ENCODE assay signal across 8 mouse cellular contexts in the genomic region with DNA sequence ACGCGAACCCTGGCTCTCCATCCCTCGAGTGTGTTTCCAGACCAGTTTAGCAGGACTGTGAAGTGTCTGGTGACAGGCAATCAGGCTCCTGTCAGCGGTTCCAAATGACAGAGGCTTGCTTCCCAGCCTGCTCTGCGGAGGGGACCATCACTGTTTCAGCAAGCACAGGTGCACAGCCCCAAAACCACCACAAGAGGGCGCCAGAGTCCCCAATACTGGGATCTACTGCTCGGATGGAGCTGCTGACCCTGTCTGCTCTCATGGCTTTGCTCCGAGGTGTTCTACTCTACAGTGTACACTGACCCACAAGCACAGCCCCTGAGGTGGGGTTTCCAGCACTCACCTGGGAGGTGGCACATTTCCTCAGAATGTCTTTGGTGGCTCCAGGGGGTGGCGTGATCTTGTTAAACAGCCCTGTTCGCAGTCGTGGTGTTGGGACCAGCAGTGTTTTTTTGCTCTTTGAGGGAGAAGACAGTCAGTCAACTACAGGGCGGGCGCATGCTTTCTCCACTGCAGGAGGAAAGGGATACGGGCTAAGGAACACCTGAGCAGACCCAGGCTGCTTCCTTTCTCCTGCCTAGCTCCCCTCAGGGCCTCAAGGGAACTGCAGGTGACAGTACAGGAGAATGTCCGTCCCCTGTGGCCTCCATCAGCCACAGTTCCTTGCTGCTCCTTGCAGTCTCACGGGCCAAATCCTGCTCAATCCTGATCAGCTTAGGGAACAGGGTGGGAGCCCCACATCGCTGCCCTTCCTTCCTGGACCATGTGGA. TPM values are rescaled to one million over a fixed set of nuclear protein-coding genes. Genes with fewer than 3 reads are reported as not detected.
DNase-seq lines count a peak whose midpoint lies in the region; ATAC-seq lines count a peak whose summit lies in the region.
"Had no signal": no experiment of that assay in that cellular context is flagged by ENCODE, and none has a peak within 500 bp of the region (broad histone marks: within the 10 kb centered on the region; RNA-seq: fewer than 3 reads in every experiment).

No protein-coding gene starts in this region.

- H3K27ac ChIP-seq in heart, embryonic 14.5 days (replicated peaks in 1 of 2; ENCODE audit: control insufficient read depth in 1 of 2, insufficient read depth in 1 of 2, low read depth in 2 of 2, low read length in 2 of 2), result no peak overlapping the region
- H3K27ac ChIP-seq: lung, embryonic 15.5 days had no signal

- H3K4me2 ChIP-seq in heart, embryonic 14.5 days (ENCODE audit: low read length), result no peak overlapping the region
- H3K4me2 ChIP-seq: lung, embryonic 15.5 days had no signal

- H3K36me3 ChIP-seq in heart, embryonic 14.5 days (ENCODE audit: control insufficient read depth, insufficient read depth, low read length), result peaks cover 61% of the 10 kb centered on the region

- no peak overlapping the region for H3K9ac ChIP-seq in heart, embryonic 14.5 days (ENCODE audit: low read length)
- H3K9ac ChIP-seq: lung, embryonic 15.5 days had no signal

- no peak overlapping the region for H3K4me3 ChIP-seq in heart, embryonic 14.5 days (ENCODE audit: control insufficient read depth in 1 of 2, insufficient read depth in 1 of 2, low read depth in 1 of 2, low read length in 2 of 2)
- H3K4me3 ChIP-seq: lung, embryonic 15.5 days had no signal

- WGBS in heart, embryonic 14.5 days, result 42% methylated on average over 17 of the region's 17 CpGs

- H3K27me3 ChIP-seq in heart, embryonic 14.5 days (ENCODE audit: control insufficient read depth, insufficient read depth, low read length), result peaks cover 5% of the 10 kb centered on the region; the same call in 1 of the 2 replicates
- H3K27me3 ChIP-seq: lung, embryonic 15.5 days had no signal

- peak; percentile 92 for DNase-seq in MN1 (ENCODE audit: low spot score)
- peak; percentile 76 for DNase-seq in brain, adult 2 months (ENCODE audit: low read depth, low spot score)
- DNase-seq in layer of hippocampus, adult 11-12 months (ENCODE audit: low spot score), result peak; percentile 74
- peak; percentile 84 for DNase-seq in lung, postnatal 14 days
- peak; percentile 87 for DNase-seq in right cerebral cortex, postnatal 4 days

- peaks cover 3 to 23% of the 10 kb centered on the region in 2 experiments; a peak in 3 of 4 replicates for H3K4me1 ChIP-seq in heart, embryonic 14.5 days (ENCODE audit: control insufficient read depth in 2 of 2, insufficient read depth in 2 of 2, low read length in 2 of 2)

- ATAC-seq in erythroid progenitor cell, adult 5-6 weeks (replicated peaks; ENCODE audit: low FRiP score, poor library complexity, severe bottlenecking), result 0 out of 2 replicates have a peak, but pooled peaks have one; percentile 53
- peak; percentile 41; the same call in 1 of the 2 replicates for ATAC-seq in heart, embryonic 14.5 days (ENCODE audit: insufficient number of reproducible peaks, insufficient read depth, low FRiP score, low read depth)

- no peaks in the 10 kb centered on the region for H3K9me3 ChIP-seq in heart, embryonic 14.5 days (ENCODE audit: control insufficient read depth, low read length)
- H3K9me3 ChIP-seq: lung, embryonic 15.5 days had no signal

RNA-seq across cellular contexts. Expression of a gene that starts 4.0 kb away (rescaled TPM):
- total RNA-seq in erythroid progenitor cell, adult 5-6 weeks (2015; ENCODE audit: low replicate concordance), result 2.9 and 6.7 TPM in 2 replicates
- 6.4 TPM in 2 replicates for total RNA-seq in erythroid progenitor cell, adult 5-6 weeks (2017; ENCODE audit: low replicate concordance)
- polyA plus RNA-seq in heart, embryonic 14.5 days (2014; fragmentation: Nextera tagmentation; extraction: Ambion mirVana), result 37.4 and 41.1 TPM in 2 replicates

RNA-seq across cellular contexts. Expression of a gene that starts 11.7 kb away (rescaled TPM):
- total RNA-seq in erythroid progenitor cell, adult 5-6 weeks (2015; ENCODE audit: low replicate concordance), result not detected in 2 replicates
- not detected in 2 replicates for total RNA-seq in erythroid progenitor cell, adult 5-6 weeks (2017; ENCODE audit: low replicate concordance)
- 5.9 and 6.4 TPM in 2 replicates for polyA plus RNA-seq in heart, embryonic 14.5 days (2014; fragmentation: Nextera tagmentation; extraction: Ambion mirVana)

RNA-seq across cellular contexts. Expression of a gene that starts 20.0 kb away (rescaled TPM):
- not detected in 2 replicates for total RNA-seq in erythroid progenitor cell, adult 5-6 weeks (2015; ENCODE audit: low replicate concordance)
- not detected in 2 replicates for total RNA-seq in erythroid progenitor cell, adult 5-6 weeks (2017; ENCODE audit: low replicate concordance)
- 0.80 TPM in 1 of 2 replicates, not detected in the other for polyA plus RNA-seq in heart, embryonic 14.5 days (2014; fragmentation: Nextera tagmentation; extraction: Ambion mirVana)

RNA-seq across cellular contexts. Expression of a gene that starts 23.5 kb away (rescaled TPM):
- not detected in 2 replicates for total RNA-seq in erythroid progenitor cell, adult 5-6 weeks (2015; ENCODE audit: low replicate concordance)
- total RNA-seq in erythroid progenitor cell, adult 5-6 weeks (2017; ENCODE audit: low replicate concordance), result not detected in 2 replicates
- polyA plus RNA-seq in heart, embryonic 14.5 days (2014; fragmentation: Nextera tagmentation; extraction: Ambion mirVana), result 0.16 and 0.32 TPM in 2 replicates
